Mouse (Mus musculus) heart, postnatal 36 days (tissue): ENCODE results near the gene Rhog. TPM values are rescaled to one million over a fixed set of nuclear protein-coding genes. Genes with fewer than 3 reads are reported as not detected.

Source experiments
- DNase-seq, 2 experiments: peaks; one replicate each; pipeline ENCODE4 v3.0.0; 2021 to 2022
- intact Hi-C: fragments of 180-260 bp; cut with DNase I; formaldehyde crosslinking; loops from one replicate; pipeline ENCODE4 v1.15.1; 2025
- total RNA-seq, 2 experiments: library from RNA; stranded (reverse); gene quantifications; 2 replicates each; pipeline ENCODE4 v1.2.3; 2021

The Rhog gene
- total RNA-seq, 2 experiments from 2014 or later = 24.7 to 35.3 TPM

- DNase-seq = no peak
- intact Hi-C loops = no loop called here
These were observed 782 bp upstream of the Rhog start for GRCm38 (mm10) chr7:102256636-102257035.

GRCm38 (mm10) chr7:102253631-102254030 lies 2.2 kb downstream of the Rhog start:
- DNase-seq = no peak

GRCm38 (mm10) chr7:102250631-102251214 lies 5.1 kb downstream of the Rhog start:
- intact Hi-C loops = loop anchor here (1.0 to 5.0 kb wide), 4 partner anchors 28 to 598 kb away; partner anchors contain the start of genes Nup98 and Pgap2

More at GRCm38 (mm10) chr7:102253631-102254030, 2.2 kb downstream of the Rhog start:
- intact Hi-C loops = loop anchor here (5.0 kb wide), 1 partner anchor 601 kb away; no protein-coding TSS in a partner anchor

GRCm38 (mm10) chr7:102249896-102250630 lies 5.8 kb downstream of the Rhog start:
- DNase-seq = peak; percentile 80 to 86
- intact Hi-C loops = loop anchor here (1.0 to 5.0 kb wide), 4 partner anchors 27 to 598 kb away; partner anchors contain the start of genes Nup98 and Pgap2

More at GRCm38 (mm10) chr7:102250631-102251214, 5.1 kb downstream of the Rhog start:
- DNase-seq = peak; percentile 94

GRCm38 (mm10) chr7:102249531-102249895 lies 6.3 kb downstream of the Rhog start:
- DNase-seq = no peak
- intact Hi-C loops = no loop called here

- no peak for DNase-seq
- intact Hi-C loops = no loop called here
These were observed 7.0 kb downstream of the Rhog start for GRCm38 (mm10) chr7:102248691-102249404.

- intact Hi-C loops = no loop called here
- no peak for DNase-seq
These were observed 8.7 kb downstream of the Rhog start for GRCm38 (mm10) chr7:102246956-102247797.

GRCm38 (mm10) chr7:102246265-102246664 lies 9.6 kb downstream of the Rhog start:
- no peak for DNase-seq
- intact Hi-C loops = no loop called here

- intact Hi-C loops = no loop called here
- DNase-seq = peak; percentile 51 to 55
These were observed 10.1 kb downstream of the Rhog start for GRCm38 (mm10) chr7:102245775-102246174.

GRCm38 (mm10) chr7:102244782-102245535 lies 10.9 kb downstream of the Rhog start:
- intact Hi-C loops = no loop called here
- peak; percentile 62 to 76 for DNase-seq

GRCm38 (mm10) chr7:102243870-102244269 lies 12.0 kb downstream of the Rhog start:
- DNase-seq = peak; percentile 49 to 51
- intact Hi-C loops = no loop called here

GRCm38 (mm10) chr7:102242917-102243316 lies 12.9 kb downstream of the Rhog start:
- no peak for DNase-seq
- intact Hi-C loops = no loop called here

- intact Hi-C loops = no loop called here
- DNase-seq = no peak
These were observed 13.5 kb downstream of the Rhog start for GRCm38 (mm10) chr7:102242371-102242770.

GRCm38 (mm10) chr7:102239591-102239990 lies 16.3 kb downstream of the Rhog start:
- intact Hi-C loops = no loop called here
- no peak for DNase-seq

- intact Hi-C loops = no loop called here
These were observed 17.1 kb downstream of the Rhog start for GRCm38 (mm10) chr7:102238686-102239286.

GRCm38 (mm10) chr7:102233059-102233458 lies 22.8 kb downstream of the Rhog start:
- DNase-seq = no peak
- intact Hi-C loops = no loop called here

More at GRCm38 (mm10) chr7:102238686-102239286, 17.1 kb downstream of the Rhog start:
- DNase-seq = no peak

- DNase-seq = no peak
- intact Hi-C loops = no loop called here
These were observed 26.0 kb downstream of the Rhog start for GRCm38 (mm10) chr7:102229814-102230213.

- DNase-seq = no peak
- intact Hi-C loops = no loop called here
These were observed 27.7 kb downstream of the Rhog start for GRCm38 (mm10) chr7:102228049-102228670.

- intact Hi-C loops = no loop called here
These were observed 29.8 kb downstream of the Rhog start for GRCm38 (mm10) chr7:102226051-102226450.

More at GRCm38 (mm10) chr7:102226051-102226450, 29.8 kb downstream of the Rhog start:
- no peak for DNase-seq
